Mouse (Mus musculus) adrenal gland, postnatal 36 days (tissue): Measurements from ENCODE around the gene Fzd2. TPM values are rescaled to one million over a fixed set of nuclear protein-coding genes. Genes with fewer than 3 reads are reported as not detected.

Experiments used
- DNase-seq, 2 experiments: peaks; one replicate each; pipeline ENCODE4 v3.0.0; 2021; ENCODE audit warnings: mixed read lengths in 1 of 2
- total RNA-seq, 2 experiments: library from RNA; stranded (reverse); gene quantifications; 2 replicates each; pipeline ENCODE4 v1.2.3; 2021

The Fzd2 gene
- total RNA-seq, 2 experiments from 2014 or later, result 3.1 to 4.2 TPM

- no peak for DNase-seq
Measured at GRCm38 (mm10) chr11:102619449-102619848, 15.3 kb downstream of the Fzd2 start.

- peak in 1 of 2 experiments; percentile 3 for DNase-seq
Measured at GRCm38 (mm10) chr11:102623876-102624789, 19.9 kb downstream of the Fzd2 start.

- no peak for DNase-seq
Measured at GRCm38 (mm10) chr11:102624888-102625407, 20.8 kb downstream of the Fzd2 start.

GRCm38 (mm10) chr11:102627171-102627931 lies 23.2 kb downstream of the Fzd2 start:
- no peak for DNase-seq

- no peak for DNase-seq
Measured at GRCm38 (mm10) chr11:102628529-102628928, 24.3 kb downstream of the Fzd2 start.

DNA sequence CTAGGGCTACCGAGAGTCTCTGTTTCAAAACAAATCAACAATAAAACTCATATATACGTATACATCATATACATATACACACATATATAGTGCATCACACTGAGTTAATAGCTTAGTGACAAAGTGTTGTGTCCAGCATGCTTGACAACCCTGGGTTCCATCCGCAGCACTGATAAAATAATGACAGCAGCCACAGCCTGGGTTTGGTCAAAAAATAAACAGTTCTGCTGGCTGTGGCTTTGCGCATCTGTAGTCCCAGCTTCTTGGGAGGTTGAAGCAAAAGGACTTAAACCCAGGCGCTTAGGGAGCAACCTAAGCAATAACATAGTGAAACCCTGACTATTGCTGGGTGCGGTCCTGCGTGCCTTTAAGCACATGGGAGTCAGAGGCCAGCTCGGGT lies 25.2 kb downstream of the Fzd2 start:
- no peak for DNase-seq

DNA sequence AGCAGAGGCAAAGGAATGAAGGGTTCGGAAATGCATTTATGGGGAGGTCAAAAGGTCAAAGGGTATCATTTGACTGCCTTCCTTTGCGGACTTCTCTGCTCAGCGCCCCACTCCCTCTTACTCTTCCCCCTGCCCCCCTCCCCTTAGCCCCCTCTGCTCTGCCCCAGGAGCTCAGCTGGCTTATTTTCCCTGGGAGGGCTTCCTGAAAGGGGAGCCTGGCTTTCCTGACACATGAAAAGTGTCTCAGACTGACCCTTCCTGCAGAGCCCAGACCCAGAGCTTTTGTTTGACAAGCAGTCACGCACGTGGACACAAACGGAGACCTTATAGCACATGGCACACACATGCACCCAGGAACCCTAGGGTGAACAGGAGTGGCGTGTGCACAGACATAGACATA lies 26.5 kb downstream of the Fzd2 start:
- no peak for DNase-seq

- no peak for DNase-seq
Measured at GRCm38 (mm10) chr11:102631203-102631602, 27.0 kb downstream of the Fzd2 start.

DNA sequence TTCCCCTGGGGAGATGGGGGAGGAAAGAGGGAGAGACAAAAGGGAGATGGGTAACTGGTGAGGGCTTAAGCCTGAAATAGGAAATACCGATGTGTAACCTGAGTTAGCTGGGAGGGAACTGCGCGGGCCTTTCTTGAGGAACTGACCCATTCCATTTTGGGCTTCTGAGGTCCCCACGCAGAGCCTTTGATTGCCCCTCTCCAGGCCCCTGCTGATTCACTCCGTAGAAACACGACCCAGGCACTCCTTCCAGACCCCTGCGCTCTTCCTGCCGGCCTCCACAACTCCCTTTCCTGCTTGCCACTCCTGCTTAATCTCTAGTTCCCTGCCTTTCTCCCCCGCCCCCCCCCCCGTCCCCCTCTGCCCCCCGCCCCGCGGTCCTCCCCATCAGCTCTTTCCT lies 28.5 kb downstream of the Fzd2 start:
- DNase-seq, result no peak

DNA sequence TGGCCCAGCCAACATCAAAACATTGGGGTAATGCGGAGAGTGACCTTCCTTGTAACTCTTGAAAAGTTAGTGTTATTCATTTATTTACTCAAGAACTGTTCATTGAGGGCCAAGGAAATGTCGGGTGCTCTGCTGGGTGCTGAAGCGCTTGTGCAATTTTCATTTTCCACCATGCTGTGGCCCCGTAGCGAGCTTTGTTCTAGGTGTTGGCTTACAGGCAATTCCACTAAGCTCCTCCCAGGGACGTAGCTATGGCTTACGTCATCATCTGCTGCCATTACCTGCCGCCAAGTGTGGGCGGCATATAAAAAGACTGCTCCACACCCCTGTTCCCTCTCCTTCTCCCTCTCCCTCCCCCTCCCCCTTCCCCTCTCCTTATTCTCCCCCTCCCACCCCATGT lies 29.2 kb downstream of the Fzd2 start:
- DNase-seq, result peak in 1 of 2 experiments; percentile 16

DNA sequence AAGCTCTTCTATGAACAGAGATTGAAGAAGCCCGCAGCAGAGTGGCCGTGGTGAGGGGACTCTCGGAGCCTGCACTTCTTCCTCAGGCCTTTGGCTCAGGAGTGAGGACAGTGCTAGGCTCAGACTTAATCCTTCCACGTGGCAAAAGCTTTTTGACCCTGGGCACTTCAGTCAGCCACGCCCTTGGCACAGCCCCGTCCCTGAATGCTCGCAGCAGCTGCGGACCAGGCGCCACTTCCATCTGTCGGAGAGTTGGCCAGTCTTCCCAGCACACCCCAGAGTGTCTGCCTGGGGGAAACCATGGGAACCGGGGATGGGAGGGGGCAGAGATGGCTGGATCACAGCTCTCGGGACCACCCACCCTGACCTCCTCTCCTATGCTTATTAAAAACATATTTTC lies 32.7 kb downstream of the Fzd2 start:
- no peak for DNase-seq

DNA sequence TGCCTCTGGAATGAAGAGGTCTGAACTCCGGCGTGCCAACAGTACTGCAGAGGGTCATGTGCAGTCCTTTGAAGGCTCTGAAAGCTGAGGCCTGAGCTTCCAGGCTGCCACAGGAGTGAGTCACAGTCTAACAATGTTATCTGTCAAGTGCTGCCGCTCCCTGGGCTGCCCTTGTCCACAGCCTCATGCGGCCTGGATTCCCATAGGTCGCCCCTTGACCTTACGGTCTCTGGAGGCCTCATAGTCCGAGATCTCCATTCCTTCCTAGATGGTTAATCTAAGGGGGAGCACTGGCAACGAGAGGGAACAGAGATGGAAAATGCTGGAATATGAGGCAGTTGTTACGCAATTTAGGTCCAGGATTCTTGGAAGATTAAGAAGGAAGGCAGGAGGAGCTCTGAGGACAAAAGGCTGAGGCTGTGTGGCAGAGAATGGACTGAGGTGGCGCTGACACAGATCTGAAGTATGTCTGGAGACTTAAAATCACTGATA lies 39.7 kb downstream of the Fzd2 start:
- peak; percentile 63 to 68 for DNase-seq

DNA sequence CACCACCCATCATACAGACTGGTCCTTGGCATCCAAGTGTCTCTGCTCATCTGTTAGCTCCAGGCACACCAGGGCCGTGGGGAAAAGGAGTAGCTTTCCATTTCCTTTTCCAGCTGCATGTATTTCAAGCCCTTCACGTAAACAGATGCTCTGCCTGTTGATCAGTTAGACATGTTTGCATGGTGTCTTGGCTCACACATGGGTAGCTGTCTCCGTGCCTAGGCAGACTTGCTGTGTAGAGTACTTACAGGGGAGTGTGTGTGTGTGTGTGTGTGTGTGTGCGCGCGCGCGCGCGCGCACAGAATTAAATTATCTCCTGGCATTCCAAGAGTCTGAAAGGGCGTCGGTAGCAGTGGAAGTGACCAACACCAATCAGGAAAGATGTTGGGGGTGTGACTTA lies 42.0 kb downstream of the Fzd2 start:
- no peak for DNase-seq

DNA sequence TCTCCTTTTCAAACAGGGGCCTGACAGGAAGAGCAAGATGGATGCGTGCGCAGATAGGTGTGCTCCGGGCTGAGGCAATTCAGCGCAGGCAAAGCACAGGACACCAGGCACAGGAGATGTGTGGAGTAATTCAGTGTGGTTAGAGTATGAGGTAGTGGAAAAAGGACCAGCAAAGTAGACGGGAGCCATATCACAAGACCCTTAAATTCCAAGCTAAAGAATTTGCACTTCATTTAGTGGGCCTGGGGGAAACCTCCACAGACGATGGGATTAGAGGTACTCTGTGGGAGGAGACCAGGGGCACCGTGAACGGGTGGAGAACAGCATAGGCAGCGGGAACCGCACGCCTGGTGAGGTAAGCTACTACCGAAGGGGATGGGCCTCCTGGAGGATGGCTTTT lies 43.7 kb downstream of the Fzd2 start:
- DNase-seq, result no peak

GRCm38 (mm10) chr11:102651381-102651780 lies 47.2 kb downstream of the Fzd2 start:
- DNase-seq, result peak; percentile 71 to 77

DNA sequence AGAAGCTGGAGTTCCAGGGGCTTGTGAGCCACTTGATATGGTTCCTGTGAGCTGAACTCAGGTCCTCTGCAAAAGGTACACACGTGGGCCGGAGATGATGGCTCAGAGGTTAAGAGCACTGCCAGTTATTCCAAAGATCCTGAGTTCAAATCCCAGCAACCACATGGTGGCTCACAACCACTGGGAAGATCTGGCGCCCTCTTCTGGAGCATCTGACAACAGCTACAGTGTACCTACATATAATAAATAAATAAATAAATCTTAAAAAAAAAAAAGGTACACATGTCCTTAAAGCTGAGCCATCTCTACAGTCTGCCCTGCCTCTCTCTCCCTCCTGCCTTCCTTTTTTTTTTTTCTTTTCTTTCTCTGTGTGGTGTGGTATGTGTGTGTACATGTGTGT lies 48.6 kb downstream of the Fzd2 start:
- no peak for DNase-seq

- DNase-seq, result no peak
Measured at GRCm38 (mm10) chr11:102655888-102656287, 51.7 kb downstream of the Fzd2 start.

DNA sequence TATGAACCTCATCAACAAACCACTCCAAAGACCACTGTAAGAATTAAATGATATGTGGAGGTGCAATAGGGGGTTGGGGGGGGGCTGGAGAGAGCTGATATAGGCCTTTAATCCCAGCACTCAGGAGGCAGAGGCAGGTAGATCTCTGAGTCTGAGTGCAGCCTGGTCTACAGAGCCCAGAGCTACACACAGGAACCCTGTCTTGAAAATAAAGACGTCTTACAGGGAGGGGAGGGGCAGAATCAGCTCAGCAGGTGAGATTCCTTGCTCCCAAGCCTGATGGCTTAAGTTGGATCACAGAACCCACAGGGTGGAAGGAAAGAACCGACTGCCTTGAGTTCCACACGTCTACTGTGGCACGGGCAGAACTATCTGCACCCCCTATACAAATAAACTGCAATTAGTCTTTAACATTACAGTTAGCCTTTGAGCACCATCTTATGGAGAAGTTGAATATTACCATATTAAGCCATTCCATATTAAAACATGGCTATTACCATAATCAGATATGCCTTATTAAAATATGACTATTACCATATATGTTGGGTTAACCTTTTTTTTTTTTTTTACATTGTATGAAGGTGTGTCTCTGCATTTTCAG lies 52.2 kb downstream of the Fzd2 start:
- no peak for DNase-seq

- DNase-seq, result no peak
Measured at GRCm38 (mm10) chr11:102656931-102657330, 52.7 kb downstream of the Fzd2 start.
